Mouse (Mus musculus) bone marrow macrophage, adult 2 months (primary cell): ENCODE data around the gene Plpp6. TPM values are rescaled to one million over a fixed set of nuclear protein-coding genes. Genes with fewer than 3 reads are reported as not detected.
"Not testable (repeated sequence)": the region's sequence is repeated elsewhere in the genome, so short reads cannot be mapped to it uniquely, and the experiment has no call there.

Experiments
- H3K27ac ChIP-seq: 2 replicates; pipeline ENCODE4 v1.5.1; 2012; ENCODE audit warnings: low read depth, low read length; ENCODE audit not compliant: insufficient read depth
- H3K4me1 ChIP-seq: 2 replicates; pipeline ENCODE4 v1.6.1; 2012; ENCODE audit warnings: low read length; ENCODE audit not compliant: control insufficient read depth, insufficient read depth
- H3K4me3 ChIP-seq: 2 replicates; pipeline ENCODE4 v1.5.1; 2012; ENCODE audit warnings: mild to moderate bottlenecking, low read length, moderate library complexity; ENCODE audit not compliant: insufficient read depth
- CTCF ChIP-seq: IDR thresholded peaks from 2 replicates; pipeline ENCODE4 v1.5.1; 2012; ENCODE audit warnings: low read depth, mild to moderate bottlenecking, low read length, moderate library complexity
- POLR2A ChIP-seq: IDR thresholded peaks from 2 replicates; pipeline ENCODE4 v1.6.1; 2012; ENCODE audit warnings: mild to moderate bottlenecking, low read depth, low read length, borderline replicate concordance
- polyA plus RNA-seq: library from polyadenylated mRNA; stranded (reverse); fragments of >200 nt; gene quantifications from 2 replicates; pipeline ENCODE4 v1.2.4, GENCODE M21; 2012; ENCODE audit not compliant: missing spikeins, insufficient read depth, insufficient read length

The Plpp6 gene
- polyA plus RNA-seq, 1 experiment, result 13.0 TPM

- H3K4me1 ChIP-seq, result no peaks in the 10 kb centered on the region
- no peak overlapping the region for H3K27ac ChIP-seq
- TF ChIP-seq CTCF (no peak), POLR2A (no peak)
- no peak overlapping the region for H3K4me3 ChIP-seq
These were observed 34.4 kb downstream of the Plpp6 start for GRCm38 (mm10) chr19:28997976-28998630.

GRCm38 (mm10) chr19:29000321-29000720 lies 36.6 kb downstream of the Plpp6 start:
- not testable (repeated sequence) for H3K27ac ChIP-seq, H3K4me3 ChIP-seq, H3K4me1 ChIP-seq

DNA sequence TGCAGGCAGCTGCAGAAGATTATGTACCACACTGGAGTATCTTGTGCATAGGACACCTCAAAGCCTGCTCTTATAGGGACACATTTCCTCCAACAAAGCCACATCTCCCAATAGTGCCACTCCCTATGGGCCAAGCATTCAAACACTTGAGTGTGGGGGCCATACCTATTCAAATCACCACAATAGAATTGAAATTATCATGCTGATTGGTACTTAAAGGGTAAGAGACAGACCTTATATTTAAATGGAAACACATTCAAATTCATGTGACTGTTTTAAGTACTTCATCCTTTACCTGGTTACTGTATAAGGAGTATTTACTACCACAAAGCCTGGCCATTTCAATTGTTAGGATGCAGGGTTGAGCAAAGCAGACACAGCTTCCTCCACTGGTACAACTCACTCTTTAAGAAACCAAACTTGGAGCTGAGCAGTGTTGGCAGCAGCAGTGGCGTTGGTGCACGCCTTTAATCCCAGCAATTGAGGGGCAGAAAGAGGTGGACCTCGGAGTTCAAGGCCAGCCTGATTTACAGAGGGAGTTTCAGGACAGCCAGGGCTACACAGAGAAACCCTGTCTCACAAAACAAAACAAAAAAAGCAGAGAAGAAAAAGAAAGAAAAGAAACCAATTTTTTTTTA lies 44.4 kb downstream of the Plpp6 start:
- TF ChIP-seq POLR2A (no peak), CTCF (no peak)
- H3K27ac ChIP-seq, result no peak overlapping the region
- H3K4me1 ChIP-seq, result no peaks in the 10 kb centered on the region
- H3K4me3 ChIP-seq, result no peak overlapping the region

- H3K4me3 ChIP-seq, result no peak overlapping the region
- TF ChIP-seq POLR2A (no peak), CTCF (no peak)
- H3K27ac ChIP-seq, result no peak overlapping the region
- H3K4me1 ChIP-seq, result no peaks in the 10 kb centered on the region
These were observed 45.3 kb downstream of the Plpp6 start for GRCm38 (mm10) chr19:29009046-29009445.

DNA sequence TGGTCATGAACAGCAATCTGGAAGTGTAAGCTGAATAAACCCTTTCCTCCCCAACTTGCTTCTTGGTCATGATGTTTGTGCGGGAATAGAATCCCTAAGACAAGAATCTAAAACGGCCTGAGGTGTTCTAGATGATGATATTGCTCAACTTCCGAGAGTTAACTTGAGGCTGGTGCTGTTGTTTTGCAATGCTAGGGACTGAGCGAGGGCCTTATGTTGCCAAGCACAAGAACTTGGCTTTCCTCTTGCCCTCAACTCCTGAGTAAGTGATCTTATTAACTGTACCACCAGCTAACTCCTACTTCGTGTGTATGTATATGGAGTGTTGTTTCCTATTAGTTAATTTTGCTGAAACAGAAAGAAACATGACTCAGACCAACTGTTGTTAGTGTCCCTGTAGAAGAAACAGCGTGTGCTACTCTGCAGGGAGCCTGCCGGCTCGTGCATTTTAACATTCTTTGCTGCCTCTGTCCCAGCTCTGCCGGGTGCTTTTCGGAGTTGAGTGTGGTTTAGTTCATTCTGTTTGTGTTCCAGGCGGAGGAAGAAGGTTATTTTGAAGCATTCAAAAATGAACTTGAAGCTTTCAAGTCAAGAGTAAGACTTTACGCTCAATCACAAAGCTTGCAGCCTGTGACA lies 47.7 kb downstream of the Plpp6 start:
- Histone ChIP-seq H3K4me3 (no peak overlapping the region), H3K27ac (no peak overlapping the region), H3K4me1 (no peaks in the 10 kb centered on the region)
- TF ChIP-seq POLR2A (no peak), CTCF (no peak)

DNA sequence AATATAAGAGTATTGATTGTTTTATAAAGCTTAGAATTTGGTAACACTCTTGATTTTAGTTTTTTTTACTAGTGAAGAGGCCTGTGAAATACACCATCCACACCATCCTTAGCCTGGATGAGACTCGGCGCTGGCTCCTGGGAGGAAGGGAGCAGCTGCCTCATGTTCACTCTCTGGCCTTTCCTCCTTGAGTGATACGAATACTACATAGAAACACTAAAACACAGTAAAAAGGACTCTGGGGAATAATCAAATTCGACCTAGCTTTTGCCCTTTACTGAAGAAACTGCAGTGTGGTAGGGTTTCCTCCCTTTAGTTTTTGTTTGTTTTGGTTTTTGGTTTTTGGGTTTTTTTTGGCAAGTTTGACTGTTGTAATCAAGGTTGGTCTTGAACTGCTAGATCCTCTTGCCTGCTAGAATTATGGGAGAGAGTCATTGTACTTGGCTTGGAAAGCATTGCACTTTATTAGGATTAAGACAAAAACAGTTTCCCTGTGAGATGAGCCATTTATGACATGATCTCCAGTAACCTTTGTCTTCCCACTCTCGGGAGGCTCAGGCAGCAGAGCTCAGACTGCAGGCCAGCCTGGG lies 50.8 kb downstream of the Plpp6 start:
- TF ChIP-seq POLR2A (no peak), CTCF (no peak)
- Histone ChIP-seq H3K27ac (no peak overlapping the region), H3K4me1 (no peaks in the 10 kb centered on the region), H3K4me3 (no peak overlapping the region)

DNA sequence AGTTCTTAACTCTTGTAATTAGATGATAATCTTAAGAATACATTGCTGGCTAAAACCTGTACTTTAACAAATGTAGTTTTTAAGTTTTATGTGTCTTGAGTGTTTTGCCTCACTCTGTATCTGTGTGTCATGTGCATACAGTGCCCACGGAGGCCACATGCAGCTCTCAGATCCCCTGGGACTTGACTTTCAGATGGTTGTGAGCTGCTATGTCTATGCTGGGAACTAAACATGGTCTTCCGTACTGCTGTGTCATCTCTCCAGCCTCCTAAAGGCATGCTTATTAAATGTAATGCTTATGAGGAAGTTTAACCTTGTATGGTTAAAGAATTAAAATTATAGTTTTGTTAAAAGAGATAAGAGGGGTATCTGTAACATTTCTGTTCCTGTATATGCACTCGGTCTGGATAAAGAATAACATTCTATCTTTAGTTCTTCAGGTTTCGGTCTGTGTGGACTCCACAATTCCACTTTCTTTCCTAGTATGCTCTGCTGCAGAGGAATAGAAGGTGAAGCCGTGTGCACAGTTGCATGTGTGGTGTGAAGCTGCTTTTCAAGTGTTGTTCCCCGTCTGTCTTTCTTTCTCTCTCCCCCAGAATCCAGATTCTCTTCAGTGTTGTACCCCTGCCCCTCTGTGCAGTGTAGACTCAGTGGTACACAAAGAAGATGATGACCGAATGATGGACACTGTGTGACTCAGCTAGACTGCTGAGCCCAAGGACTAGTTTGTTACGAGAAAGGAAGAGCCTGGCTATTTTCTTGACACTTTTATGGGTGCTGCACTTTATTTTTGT lies 51.9 kb downstream of the Plpp6 start:
- Histone ChIP-seq H3K4me1 (no peaks in the 10 kb centered on the region), H3K27ac (no peak overlapping the region), H3K4me3 (no peak overlapping the region)
- TF ChIP-seq POLR2A (no peak), CTCF (no peak)

- Histone ChIP-seq H3K4me3 (no peak overlapping the region), H3K27ac (no peak overlapping the region), H3K4me1 (no peaks in the 10 kb centered on the region)
- TF ChIP-seq CTCF (no peak), POLR2A (no peak)
These were observed 52.5 kb downstream of the Plpp6 start for GRCm38 (mm10) chr19:29016204-29016765.

Other genes with a start within 250 kb of the Plpp6 start
- gene Slc1a1, start 128.9 kb upstream of the Plpp6 start, polyA plus RNA-seq, result not detected in 2 replicates
- 0.45 and 0.87 TPM in 2 replicates for gene 4430402I18Rik, start 3.8 kb downstream of the Plpp6 start, polyA plus RNA-seq
- 30.6 and 31.0 TPM in 2 replicates for gene Cdc37l1, start 26.4 kb downstream of the Plpp6 start, polyA plus RNA-seq
- gene Ak3, start 84.0 kb downstream of the Plpp6 start, polyA plus RNA-seq, result 36.6 and 42.8 TPM in 2 replicates
- gene Rcl1, start 137.4 kb downstream of the Plpp6 start, polyA plus RNA-seq, result 3.4 and 3.9 TPM in 2 replicates